Mouse (Mus musculus): ENCODE measurements around the gene Ttc7b.

- TF ChIP-seq CTCF (IDR thresholded peaks at IDR 0.05; ENCODE audit: insufficient read depth, low read length) (no peak), POLR2A (IDR thresholded peaks at IDR 0.05; ENCODE audit: borderline replicate concordance, extremely low read depth, low read depth, low read length) (no peak)
Observed at GRCm38 (mm10) chr12:100392466-100392865, 128.2 kb downstream of the Ttc7b start.
